8 mouse cellular contexts compared by ENCODE assay signal in genomic region chr9:62763478-62763877, GRCm38 (mm10). TPM values are rescaled to one million over a fixed set of nuclear protein-coding genes. Genes with fewer than 3 reads are reported as not detected.
DNase-seq lines count a peak whose midpoint lies in the region; ATAC-seq and TF ChIP-seq lines count a peak whose summit lies in the region.
"Had no signal": no experiment of that assay in that cellular context is flagged by ENCODE, and none has a peak within 500 bp of the region (broad histone marks: within the 10 kb centered on the region; RNA-seq: fewer than 3 reads in every experiment).

No protein-coding gene starts in this region.

- 0 out of 2 replicates have a peak, but pooled peaks have one; percentile 41 for ATAC-seq in intestine, embryonic 15.5 days
- no peak for ATAC-seq in erythroid progenitor cell, adult 5-6 weeks (replicated peaks; ENCODE audit: low FRiP score, poor library complexity, severe bottlenecking)

- no peak overlapping the region for H3K9ac ChIP-seq in intestine, embryonic 15.5 days
- H3K9ac ChIP-seq: liver, embryonic 14.5 days had no signal

- H3K9me3 ChIP-seq in embryonic facial prominence, embryonic 10.5 days, result no peaks in the 10 kb centered on the region
- no peaks in the 10 kb centered on the region for H3K9me3 ChIP-seq in intestine, embryonic 15.5 days

- peak overlapping the region; percentile 90 for H3K27ac ChIP-seq in layer of hippocampus, adult 2 months
- H3K27ac ChIP-seq in embryonic facial prominence, embryonic 10.5 days (replicated peaks), result no peak overlapping the region
- no peak overlapping the region for H3K27ac ChIP-seq in intestine, embryonic 15.5 days
- no peak overlapping the region for H3K27ac ChIP-seq in kidney, adult 2 months (ENCODE audit: insufficient read depth, low read depth, low read length)
- H3K27ac ChIP-seq: liver, embryonic 14.5 days had no signal

- H3K4me2 ChIP-seq in intestine, embryonic 15.5 days (replicated peaks), result peak overlapping the region; percentile 41

- no peak for TF ChIP-seq POLR2A in kidney, adult 2 months (IDR thresholded peaks at IDR 0.05; ENCODE audit: low read depth, low read length)

- H3K4me1 ChIP-seq in embryonic facial prominence, embryonic 10.5 days, result peaks cover 7% of the 10 kb centered on the region
- no peaks in the 10 kb centered on the region for H3K4me1 ChIP-seq in intestine, embryonic 15.5 days (replicated peaks)
- no peaks in the 10 kb centered on the region for H3K4me1 ChIP-seq in kidney, adult 2 months (ENCODE audit: control insufficient read depth, insufficient read depth, low read length)

- no peak overlapping the region; the same call in 1 of the 2 replicates for H3K4me3 ChIP-seq in layer of hippocampus, adult 2 months
- H3K4me3 ChIP-seq in embryonic facial prominence, embryonic 10.5 days, result peak overlapping the region; percentile 31
- no peak overlapping the region for H3K4me3 ChIP-seq in intestine, embryonic 15.5 days (replicated peaks)
- H3K4me3 ChIP-seq in kidney, adult 2 months (ENCODE audit: insufficient read depth, low read depth, low read length), result no peak overlapping the region

- WGBS in embryonic facial prominence, embryonic 10.5 days, result 18% methylated on average over 13 of the region's 13 CpGs
- WGBS in intestine, embryonic 15.5 days, result 9% methylated on average over 13 of the region's 13 CpGs
- 14% methylated on average over 13 of the region's 13 CpGs for WGBS in kidney, adult 2 months

- H3K27me3 ChIP-seq in embryonic facial prominence, embryonic 10.5 days (replicated peaks; ENCODE audit: low read depth, poor library complexity, severe bottlenecking), result peaks cover 24% of the 10 kb centered on the region
- H3K27me3 ChIP-seq in intestine, embryonic 15.5 days (replicated peaks), result no peaks in the 10 kb centered on the region; the same call in 1 of the 2 replicates
- no peaks in the 10 kb centered on the region for H3K27me3 ChIP-seq in kidney, adult 2 months (replicated peaks; ENCODE audit: control insufficient read depth, insufficient read depth, low read length)

- no peak for TF ChIP-seq CTCF in layer of hippocampus, adult 2 months (conservative IDR thresholded peaks at IDR 0.05)
- no peak for TF ChIP-seq CTCF in kidney, adult 2 months (conservative IDR thresholded peaks at IDR 0.05; ENCODE audit: insufficient read depth, insufficient read length, low read depth, low read length)

- DNase-seq in layer of hippocampus, adult 2 months (ENCODE audit: low spot score in 2 of 2), result peak; percentile 58 to 72
- DNase-seq in layer of hippocampus, adult 9-10 months (ENCODE audit: low spot score), result no peak
- peak; percentile 42 for DNase-seq in embryonic facial prominence, embryonic 10.5 days (ENCODE audit: low spot score)
- DNase-seq in right cerebral cortex, postnatal 36 days (ENCODE audit: low spot score in 2 of 2), result peak; percentile 61 to 65
- no peak for DNase-seq in kidney, adult 2 months

- no peaks in the 10 kb centered on the region for H3K36me3 ChIP-seq in embryonic facial prominence, embryonic 10.5 days (replicated peaks)
- H3K36me3 ChIP-seq in intestine, embryonic 15.5 days, result no peaks in the 10 kb centered on the region
- no peaks in the 10 kb centered on the region for H3K36me3 ChIP-seq in kidney, adult 2 months (ENCODE audit: control insufficient read depth, insufficient read depth, low read length)

RNA-seq across cellular contexts. Expression of gene Fem1b, which starts 48.3 kb away (rescaled TPM):
- total RNA-seq in layer of hippocampus, adult 2 months (2021), result 10 to 100 TPM; 91.9 to 95.0 TPM
- polyA plus RNA-seq in embryonic facial prominence, embryonic 10.5 days (2016; fragmentation: Nextera tagmentation; extraction: Ambion mirVana), result 30.2 and 30.3 TPM in 2 replicates
- 16.2 and 16.7 TPM in 2 replicates for polyA plus RNA-seq in intestine, embryonic 15.5 days (2015; fragmentation: Nextera tagmentation; extraction: Ambion mirVana)
- total RNA-seq in erythroid progenitor cell, adult 5-6 weeks (2015; ENCODE audit: low replicate concordance), result 9.7 and 24.7 TPM in 2 replicates
- total RNA-seq in erythroid progenitor cell, adult 5-6 weeks (2017; ENCODE audit: low replicate concordance), result 24.1 and 25.0 TPM in 2 replicates
- polyA plus RNA-seq in kidney, adult 2 months (2012; rRNA removed), result 8.3 and 8.6 TPM in 2 replicates

Comparison
In these comparisons a context has a peak if more than half of its experiments do, and no peak if none do; other contexts are left out.
1. DNase-seq: peak in layer of hippocampus, adult 2 months (2 of 2), embryonic facial prominence, embryonic 10.5 days (single experiment) and right cerebral cortex, postnatal 36 days (2 of 2); none in layer of hippocampus, adult 9-10 months (single experiment) and kidney, adult 2 months (single experiment).